Mouse (Mus musculus): ENCODE measurements around the gene Vmn1r90.
"Not testable (repeated sequence)": the region's sequence is repeated elsewhere in the genome, so short reads cannot be mapped to it uniquely, and the experiment has no call there.

Gene Vmn1r90

DNA sequence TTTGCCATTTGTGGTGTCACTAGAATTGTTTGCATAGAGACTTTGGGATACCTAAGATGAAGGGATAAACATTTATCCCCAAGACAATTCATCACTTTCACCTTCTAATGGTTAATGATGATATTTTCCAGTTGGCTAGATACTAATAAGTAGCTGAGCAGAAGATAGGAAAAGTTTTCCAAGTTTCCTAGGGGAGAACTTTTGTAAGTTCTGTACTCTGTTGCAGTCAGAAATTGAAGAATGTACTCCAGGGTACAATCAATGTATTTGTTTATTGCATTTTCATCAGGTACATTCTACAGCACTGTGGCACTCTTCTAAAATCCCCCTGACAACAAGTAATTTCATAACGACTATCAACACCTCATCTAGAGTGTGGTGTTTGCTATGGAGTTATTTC lies at the start of gene Vmn1r90:
Vmn1r90 (minus strand) TSS at position 101 of the 400 bp plus-strand sequence.
- no peak for DNase-seq

GRCm38 (mm10) chr7:14593009-14593408 lies 29.7 kb upstream of the Vmn1r90 start:
- DNase-seq, result not testable (repeated sequence)

- no peak for DNase-seq
Measured at GRCm38 (mm10) chr7:14552284-14552683, 11.0 kb downstream of the Vmn1r90 start.

GRCm38 (mm10) chr7:14525280-14525679 lies 38.0 kb downstream of the Vmn1r90 start:
- no peak for DNase-seq

GRCm38 (mm10) chr7:14522636-14523035 lies 40.7 kb downstream of the Vmn1r90 start:
- DNase-seq, result no peak

GRCm38 (mm10) chr7:14518301-14518700 lies 45.0 kb downstream of the Vmn1r90 start:
- no peak for DNase-seq

All from cerebellum, postnatal 10 days (tissue).